Mouse (Mus musculus) CH12.LX (cell line): ENCODE data around the gene Serpind1. TPM values are rescaled to one million over a fixed set of nuclear protein-coding genes. Genes with fewer than 3 reads are reported as not detected.

Source experiments
- DNase-seq: peaks from one replicate; pipeline ENCODE4 v3.0.0-alpha.2; 2013; ENCODE audit errors: extremely low read depth
- H3K27ac ChIP-seq: 2 replicates; pipeline ENCODE4 v1.5.1; 2012; ENCODE audit warnings: low read depth, mild to moderate bottlenecking, control low read depth, moderate library complexity; ENCODE audit not compliant: insufficient read depth
- H3K27me3 ChIP-seq: replicated peaks from 2 replicates; pipeline ENCODE3; 2012; ENCODE audit warnings: inconsistent platforms
- H3K36me3 ChIP-seq, 2 experiments: replicated peaks in 1 of 2; 2 replicates each; pipeline versions ENCODE3 to v1.6.1; 2012; ENCODE audit warnings: inconsistent platforms in 1 of 2, low read length in 1 of 2, mild to moderate bottlenecking in 1 of 2, mixed read lengths in 1 of 2, moderate library complexity in 1 of 2; ENCODE audit not compliant: control insufficient read depth in 1 of 2, insufficient read depth in 1 of 2
- H3K4me1 ChIP-seq, 2 experiments: 2 replicates each; pipeline ENCODE4 v1.6.1; 2012; ENCODE audit warnings: inconsistent platforms in 1 of 2, moderate library complexity in 1 of 2; ENCODE audit not compliant: insufficient read depth in 2 of 2, control insufficient read depth in 1 of 2
- H3K4me2 ChIP-seq: 2 replicates; pipeline ENCODE4 v1.6.1; 2012; ENCODE audit warnings: low read depth, mild to moderate bottlenecking, control low read depth; ENCODE audit not compliant: poor library complexity, insufficient read depth, severe bottlenecking
- H3K4me3 ChIP-seq, 3 experiments: fragments of 150-350 bp in 1 of 3; sonication (generic) in 1 of 3; replicated peaks in 1 of 3; 2 replicates each; pipeline versions ENCODE3 to v1.5.1; 2011 to 2012; ENCODE audit warnings: low read depth in 2 of 3, low read length in 2 of 3, mild to moderate bottlenecking in 2 of 3, moderate library complexity in 2 of 3, control low read depth in 1 of 3, improper control_type of control experiment in 1 of 3, inconsistent platforms in 1 of 3, mixed read lengths in 1 of 3; ENCODE audit not compliant: poor library complexity in 1 of 3
- H3K79me2 ChIP-seq: replicated peaks from 2 replicates; pipeline ENCODE4 v1.6.1; 2012; ENCODE audit warnings: mild to moderate bottlenecking, moderate library complexity; ENCODE audit not compliant: control insufficient read depth, poor library complexity, insufficient read depth, severe bottlenecking; ENCODE audit errors: extremely low read depth
- H3K9ac ChIP-seq: 2 replicates; pipeline ENCODE4 v1.6.1; 2012; ENCODE audit warnings: low read depth, mild to moderate bottlenecking, control low read depth, moderate library complexity; ENCODE audit not compliant: insufficient read depth
- H3K9me3 ChIP-seq: replicated peaks from 2 replicates; pipeline ENCODE3; 2012; ENCODE audit warnings: low read length, inconsistent platforms, mixed read lengths
- CHD2 ChIP-seq: IDR thresholded peaks from 2 replicates; pipeline ENCODE4 v1.6.1; 2011; ENCODE audit warnings: low read length, improper control_type of control experiment
- E2F4 ChIP-seq: IDR thresholded peaks from 2 replicates; pipeline ENCODE4 v1.6.1; 2011; ENCODE audit warnings: low read depth, low read length, improper control_type of control experiment; ENCODE audit not compliant: insufficient replicate concordance
- EP300 ChIP-seq: IDR thresholded peaks from 2 replicates; pipeline ENCODE4 v1.6.1; 2011; ENCODE audit warnings: low read length, improper control_type of control experiment
- ETS1 ChIP-seq: conservative IDR thresholded peaks from 2 replicates; pipeline ENCODE4 v1.6.1; 2012; ENCODE audit warnings: low read depth, mild to moderate bottlenecking, inconsistent platforms, low read length, improper control_type of control experiment, moderate library complexity
- GABPA ChIP-seq: IDR thresholded peaks from 2 replicates; pipeline ENCODE4 v1.6.1; 2012; ENCODE audit warnings: low read depth, low read length, improper control_type of control experiment, inconsistent platforms; ENCODE audit not compliant: insufficient replicate concordance
- HCFC1 ChIP-seq: IDR thresholded peaks from 2 replicates; pipeline ENCODE4 v1.6.1; 2012; ENCODE audit warnings: low read depth, mild to moderate bottlenecking, inconsistent platforms, low read length, improper control_type of control experiment
- IRF4 ChIP-seq: IDR thresholded peaks from 2 replicates; pipeline ENCODE4 v1.6.1; 2014; ENCODE audit warnings: low read depth, mild to moderate bottlenecking, inconsistent platforms, low read length, improper control_type of control experiment
- MAFK ChIP-seq: IDR thresholded peaks from 2 replicates; pipeline ENCODE4 v1.6.1; 2011; ENCODE audit warnings: low read length, improper control_type of control experiment; ENCODE audit not compliant: insufficient replicate concordance
- MAX ChIP-seq: IDR thresholded peaks from 2 replicates; pipeline ENCODE4 v1.6.1; 2011; ENCODE audit warnings: low read length, improper control_type of control experiment
- MEF2A ChIP-seq: IDR thresholded peaks from 2 replicates; pipeline ENCODE4 v1.6.1; 2014; ENCODE audit warnings: low read depth, mild to moderate bottlenecking, inconsistent platforms, low read length, improper control_type of control experiment, borderline replicate concordance
- MXI1 ChIP-seq: IDR thresholded peaks from 2 replicates; pipeline ENCODE4 v1.6.1; 2011; ENCODE audit warnings: mild to moderate bottlenecking, low read depth, low read length, improper control_type of control experiment
- PAX5 ChIP-seq: IDR thresholded peaks from 2 replicates; pipeline ENCODE4 v1.6.1; 2012; ENCODE audit warnings: low read length, inconsistent platforms, mixed read lengths
- POLR2A ChIP-seq: IDR thresholded peaks from 2 replicates; pipeline ENCODE4 v1.6.1; 2011; ENCODE audit warnings: low read depth, mild to moderate bottlenecking, improper control_type of control experiment, low read length
- POLR2AphosphoS2 ChIP-seq: IDR thresholded peaks from 2 replicates; pipeline ENCODE4 v1.6.1; 2011; ENCODE audit warnings: low read depth, low read length, improper control_type of control experiment
- RAD21 ChIP-seq: IDR thresholded peaks from 2 replicates; pipeline ENCODE4 v1.6.1; 2011; ENCODE audit warnings: low read depth, mild to moderate bottlenecking, low read length, improper control_type of control experiment, moderate library complexity
- SIN3A ChIP-seq: IDR thresholded peaks from 2 replicates; pipeline ENCODE4 v1.6.1; 2012; ENCODE audit warnings: low read length, improper control_type of control experiment, inconsistent platforms
- TBP ChIP-seq: conservative IDR thresholded peaks from 2 replicates; pipeline ENCODE4 v1.6.1; 2011; ENCODE audit warnings: low read depth, low read length, improper control_type of control experiment
- UBTF ChIP-seq: IDR thresholded peaks from 2 replicates; pipeline ENCODE4 v1.6.1; 2012; ENCODE audit warnings: low read depth, mild to moderate bottlenecking, inconsistent platforms, low read length, improper control_type of control experiment, moderate library complexity
- USF2 ChIP-seq: conservative IDR thresholded peaks from 2 replicates; pipeline ENCODE4 v1.6.1; 2011; ENCODE audit warnings: low read depth, low read length, improper control_type of control experiment
- ZC3H11A ChIP-seq: IDR thresholded peaks from 2 replicates; pipeline ENCODE4 v1.6.1; 2012; ENCODE audit warnings: low read depth, mild to moderate bottlenecking, inconsistent platforms, low read length, improper control_type of control experiment
- ZMIZ1 ChIP-seq: IDR thresholded peaks from 2 replicates; pipeline ENCODE4 v1.6.1; 2012; ENCODE audit warnings: low read depth, mild to moderate bottlenecking, inconsistent platforms, low read length, improper control_type of control experiment
- ZNF384 ChIP-seq: IDR thresholded peaks from 2 replicates; pipeline ENCODE4 v1.6.1; 2012; ENCODE audit warnings: low read depth, low read length, improper control_type of control experiment, inconsistent platforms
- dilution Hi-C: fragments of 300-500 bp; cut with MboI; formaldehyde crosslinking; loops from 2 replicates; pipeline ENCODE4 v1.14.3; 2020; ENCODE audit warnings: low sequenced_read_pairs; ENCODE audit not compliant: extremely low pct_unique_long_range_greater_than_20kb, extremely low pct_ligation_motif_present
- in situ Hi-C: fragments of 300-500 bp; cut with MboI; formaldehyde crosslinking; loops from 3 replicates; pipeline ENCODE4 v1.14.3; 2019; ENCODE audit warnings: low sequenced_read_pairs, low pct_ligation_motif_present, low pct_unique_long_range_greater_than_20kb, mixed read lengths
- polyA plus RNA-seq: library from polyadenylated mRNA; unstranded; fragments of >175 nt; gene quantifications from 2 replicates; pipeline ENCODE4 v1.2.1, GENCODE M21; 2012; ENCODE audit warnings: low read depth; ENCODE audit not compliant: insufficient read length
- total RNA-seq, 2 experiments: library from RNA; depleted of rRNA; stranded (reverse); fragments of 300-350 nt in 1 of 2; fragments of >200 nt in 1 of 2; gene quantifications; 2 replicates each; pipeline ENCODE4 v1.2.3; 2012 to 2014

Serpind1 gene
- total and polyA plus RNA-seq, 3 experiments: 6.8 to 15.6 (median 13.9) TPM

GRCm38 (mm10) chr16:17345141-17345812 is 14.1 kb downstream of the Serpind1 start:
- Histone ChIP-seq H3K9ac (no peak overlapping the region), H3K9me3 (no peaks in the 10 kb centered on the region), H3K4me2 (no peak overlapping the region), H3K36me3 (peaks cover 23 to 69% of the 10 kb centered on the region in 2 experiments), H3K79me2 (no peaks in the 10 kb centered on the region), H3K27ac (no peak overlapping the region), H3K27me3 (no peaks in the 10 kb centered on the region), H3K4me1 (peaks cover 3 to 33% of the 10 kb centered on the region in 2 experiments), H3K4me3 (no peak overlapping the region)
- no peak for DNase-seq
- dilution Hi-C loops: no loop called here
- TF ChIP-seq E2F4: no peak
- no peak for TF ChIP-seq USF2
- no peak for TF ChIP-seq TBP
- TF ChIP-seq RAD21: no peak
- TF ChIP-seq HCFC1: no peak
- in situ Hi-C loops: no loop called here

GRCm38 (mm10) chr16:17345813-17346155 is 14.6 kb downstream of the Serpind1 start:
- H3K36me3 ChIP-seq: peaks cover 28 to 74% of the 10 kb centered on the region in 2 experiments

GRCm38 (mm10) chr16:17346766-17347165 is 15.6 kb downstream of the Serpind1 start:
- Histone ChIP-seq H3K4me1 (peaks cover 3 to 18% of the 10 kb centered on the region in 2 experiments), H3K4me2 (no peak overlapping the region), H3K9ac (no peak overlapping the region), H3K27me3 (no peaks in the 10 kb centered on the region), H3K4me3 (no peak overlapping the region), H3K9me3 (no peaks in the 10 kb centered on the region), H3K36me3 (peaks cover 37 to 84% of the 10 kb centered on the region in 2 experiments), H3K27ac (no peak overlapping the region), H3K79me2 (no peaks in the 10 kb centered on the region)
- dilution Hi-C loops: no loop called here
- DNase-seq: no peak
- in situ Hi-C loops: no loop called here
- TF ChIP-seq ZC3H11A: no peak
- TF ChIP-seq UBTF: no peak
- TF ChIP-seq ETS1: no peak
- no peak for TF ChIP-seq HCFC1
- TF ChIP-seq GABPA: no peak
- no peak for TF ChIP-seq CHD2
- TF ChIP-seq TBP: no peak
- TF ChIP-seq PAX5: no peak
- TF ChIP-seq POLR2AphosphoS2: no peak
- no peak for TF ChIP-seq MEF2A
- TF ChIP-seq ZMIZ1: no peak
- TF ChIP-seq IRF4: no peak

More at GRCm38 (mm10) chr16:17345813-17346155, 14.6 kb downstream of the Serpind1 start:
- dilution Hi-C loops (no loop called here), in situ Hi-C loops (no loop called here)
- Histone ChIP-seq H3K4me1 (peaks cover 3 to 28% of the 10 kb centered on the region in 2 experiments), H3K9ac (no peak overlapping the region), H3K27me3 (no peaks in the 10 kb centered on the region), H3K9me3 (no peaks in the 10 kb centered on the region), H3K4me3 (no peak overlapping the region), H3K79me2 (no peaks in the 10 kb centered on the region), H3K4me2 (no peak overlapping the region), H3K27ac (no peak overlapping the region)
- DNase-seq: no peak
- TF ChIP-seq MXI1 (no peak), HCFC1 (no peak), MAX (no peak), MAFK (no peak), ZMIZ1 (no peak), MEF2A (no peak), SIN3A (no peak), EP300 (no peak), ZNF384 (no peak), GABPA (no peak), POLR2A (no peak)
